Mouse (Mus musculus) cortical plate, adult 2 months (tissue): ENCODE measurements around the gene Ahsa1.

Experiments
- CTCF ChIP-seq: fragments of 200-500 bp; IDR thresholded peaks from 2 replicates; pipeline ENCODE4 v1.5.1; 2011; ENCODE audit warnings: mild to moderate bottlenecking, control low read depth, low read length; ENCODE audit not compliant: insufficient read depth; ENCODE audit errors: extremely low read depth
- POLR2A ChIP-seq: fragments of 200-500 bp; IDR thresholded peaks from 2 replicates; pipeline ENCODE4 v1.6.1; 2011; ENCODE audit warnings: mild to moderate bottlenecking, low read length, control low read depth; ENCODE audit not compliant: insufficient read depth; ENCODE audit errors: extremely low read depth

- TF ChIP-seq CTCF (no peak), POLR2A (no peak)
Measured at GRCm38 (mm10) chr12:87226801-87227200, 39.5 kb upstream of the Ahsa1 start.
